Mouse (Mus musculus): ENCODE measurements around the gene Acrv1.

DNA sequence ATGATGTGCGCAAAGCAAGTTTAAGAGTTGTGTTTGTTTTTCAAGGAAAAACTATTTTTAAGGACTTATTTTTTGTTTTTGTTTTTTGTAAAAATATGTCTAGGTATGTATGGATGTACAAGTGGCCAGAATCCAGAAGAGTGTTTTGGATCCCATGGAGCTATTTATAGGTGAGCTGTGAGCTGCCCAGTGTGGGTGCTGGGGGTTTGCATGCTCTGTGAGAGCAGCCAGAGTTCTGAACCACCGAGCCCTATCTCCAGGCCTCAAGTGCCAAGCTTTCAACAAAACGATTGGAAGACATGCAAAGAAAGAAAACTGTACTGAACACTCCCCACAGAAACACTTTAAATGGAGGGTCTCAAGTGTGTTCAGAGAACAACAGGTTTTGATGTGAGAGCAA lies 12.9 kb downstream of the Acrv1 start:
- TF ChIP-seq CTCF (IDR thresholded peaks at IDR 0.05; ENCODE audit: low read depth, low read length) = no peak
- TF ChIP-seq POLR2A (IDR thresholded peaks at IDR 0.05; ENCODE audit: borderline replicate concordance, low read depth, low read length) = no peak

Measured in bone marrow macrophage, adult 2 months (primary cell).